Mouse (Mus musculus) heart, embryonic 12.5 days (tissue): ENCODE results near the gene Zfp282. TPM values are rescaled to one million over a fixed set of nuclear protein-coding genes. Genes with fewer than 3 reads are reported as not detected.

ENCODE experiments used
- ATAC-seq: fragments of 200-750 bp; cut with Nextera tagmentation; 2 replicates; pipeline ENCODE4 v1.8.0; 2017; ENCODE audit warnings: moderate TSS enrichment, moderate library complexity; ENCODE audit not compliant: insufficient number of reproducible peaks, low FRiP score
- H3K27ac ChIP-seq: fragments of 300-500 bp; sonication (generic); 2 replicates; pipeline ENCODE4 v1.5.1; 2016; ENCODE audit warnings: mild to moderate bottlenecking, moderate library complexity; ENCODE audit not compliant: poor library complexity, severe bottlenecking
- H3K27me3 ChIP-seq: fragments of 300-500 bp; sonication (generic); replicated peaks from 2 replicates; pipeline ENCODE4 v1.6.1; 2016; ENCODE audit warnings: mild to moderate bottlenecking, moderate library complexity
- H3K36me3 ChIP-seq: fragments of 300-500 bp; sonication (generic); 2 replicates; pipeline ENCODE4 v1.6.1; 2016; ENCODE audit warnings: mild to moderate bottlenecking, moderate library complexity
- H3K4me1 ChIP-seq: fragments of 300-500 bp; sonication (generic); replicated peaks from 2 replicates; pipeline ENCODE4 v1.6.1; 2016; ENCODE audit warnings: mild to moderate bottlenecking
- H3K4me2 ChIP-seq: fragments of 300-500 bp; sonication (generic); 2 replicates; pipeline ENCODE4 v1.6.1; 2016; ENCODE audit warnings: mild to moderate bottlenecking, moderate library complexity
- H3K4me3 ChIP-seq: fragments of 300-500 bp; sonication (generic); 2 replicates; pipeline ENCODE4 v1.5.1; 2016; ENCODE audit warnings: mild to moderate bottlenecking
- H3K9ac ChIP-seq: fragments of 300-500 bp; sonication (generic); 2 replicates; pipeline ENCODE4 v1.6.1; 2016; ENCODE audit warnings: mild to moderate bottlenecking, moderate library complexity
- H3K9me3 ChIP-seq: fragments of 300-500 bp; sonication (generic); replicated peaks from 2 replicates; pipeline ENCODE4 v1.6.1; 2016; ENCODE audit warnings: mild to moderate bottlenecking, moderate library complexity
- WGBS: fragments of 180-500 bp; shearing (Covaris S2); methylation state at CpG from one replicate; pipeline ENCODE4 v1.1.7; 2016; 5-methylcytosine and 5-hydroxymethylcytosine counted together
- polyA plus RNA-seq: library from polyadenylated mRNA; unstranded; fragments of >200 nt; fragmentation: Nextera tagmentation; extraction: Ambion mirVana; gene quantifications from 2 replicates; pipeline ENCODE4 v1.2.1, GENCODE M21; 2016

Zfp282 gene
- polyA plus RNA-seq, 1 experiment from 2014 or later, result 10.3 TPM

DNA sequence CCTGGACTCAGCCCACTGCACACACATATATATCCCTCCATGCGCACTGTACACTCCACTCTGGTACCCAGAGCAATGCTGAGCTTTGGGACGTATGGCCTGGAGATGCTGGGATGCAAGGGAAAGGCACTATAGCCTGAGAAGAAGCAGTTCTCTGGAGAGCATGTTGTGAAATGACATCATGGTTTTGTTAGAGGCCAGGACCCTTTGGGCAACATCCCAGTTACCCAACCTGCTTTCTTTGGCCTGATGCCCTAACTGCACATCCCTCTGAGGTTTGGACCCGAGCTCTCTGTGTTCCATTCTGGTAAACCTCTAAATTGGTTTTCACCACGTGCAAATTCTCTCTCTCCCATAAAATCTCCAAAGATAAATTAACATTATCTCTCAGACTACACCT, 26.6 kb downstream of the Zfp282 start:
- H3K4me1 ChIP-seq, result no peaks in the 10 kb centered on the region
- no peak overlapping the region for H3K4me3 ChIP-seq
- H3K27me3 ChIP-seq, result peaks cover 37% of the 10 kb centered on the region
- H3K9ac ChIP-seq, result no peak overlapping the region
- peaks cover 83% of the 10 kb centered on the region for H3K36me3 ChIP-seq
- H3K4me2 ChIP-seq, result no peak overlapping the region
- peaks cover 19% of the 10 kb centered on the region for H3K9me3 ChIP-seq
- ATAC-seq, result no peak
- WGBS, result 79% methylated on average over 4 of the region's 4 CpGs
- no peak overlapping the region for H3K27ac ChIP-seq

DNA sequence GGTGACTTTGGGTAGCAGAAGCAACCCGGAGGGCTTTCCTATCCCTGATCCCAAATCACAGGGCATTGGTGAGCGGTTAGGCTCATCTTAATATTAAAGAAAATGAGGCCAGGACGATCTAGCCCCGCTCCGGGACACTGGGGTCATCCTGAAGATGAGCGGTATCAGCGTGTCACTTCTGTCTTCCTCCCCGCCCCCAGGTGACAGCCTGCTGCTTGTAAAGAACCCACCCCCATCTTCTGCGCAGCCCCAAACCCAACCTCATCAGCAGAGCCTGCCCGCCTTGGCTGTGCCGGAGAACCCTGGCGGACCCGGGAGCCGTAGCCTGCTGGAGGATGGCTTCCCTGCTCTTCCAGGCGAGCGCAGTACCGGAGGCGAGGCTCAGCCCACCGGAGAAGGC, 27.4 kb downstream of the Zfp282 start:
- peaks cover 37% of the 10 kb centered on the region for H3K27me3 ChIP-seq
- H3K9me3 ChIP-seq, result peaks cover 19% of the 10 kb centered on the region
- 35% methylated on average over 19 of the region's 19 CpGs for WGBS
- peak overlapping the region; percentile 44 for H3K4me2 ChIP-seq
- peak overlapping the region; percentile 26 for H3K4me3 ChIP-seq
- H3K36me3 ChIP-seq, result peaks cover 77% of the 10 kb centered on the region
- H3K9ac ChIP-seq, result no peak overlapping the region
- no peaks in the 10 kb centered on the region for H3K4me1 ChIP-seq
- no peak for ATAC-seq
- no peak overlapping the region for H3K27ac ChIP-seq

DNA sequence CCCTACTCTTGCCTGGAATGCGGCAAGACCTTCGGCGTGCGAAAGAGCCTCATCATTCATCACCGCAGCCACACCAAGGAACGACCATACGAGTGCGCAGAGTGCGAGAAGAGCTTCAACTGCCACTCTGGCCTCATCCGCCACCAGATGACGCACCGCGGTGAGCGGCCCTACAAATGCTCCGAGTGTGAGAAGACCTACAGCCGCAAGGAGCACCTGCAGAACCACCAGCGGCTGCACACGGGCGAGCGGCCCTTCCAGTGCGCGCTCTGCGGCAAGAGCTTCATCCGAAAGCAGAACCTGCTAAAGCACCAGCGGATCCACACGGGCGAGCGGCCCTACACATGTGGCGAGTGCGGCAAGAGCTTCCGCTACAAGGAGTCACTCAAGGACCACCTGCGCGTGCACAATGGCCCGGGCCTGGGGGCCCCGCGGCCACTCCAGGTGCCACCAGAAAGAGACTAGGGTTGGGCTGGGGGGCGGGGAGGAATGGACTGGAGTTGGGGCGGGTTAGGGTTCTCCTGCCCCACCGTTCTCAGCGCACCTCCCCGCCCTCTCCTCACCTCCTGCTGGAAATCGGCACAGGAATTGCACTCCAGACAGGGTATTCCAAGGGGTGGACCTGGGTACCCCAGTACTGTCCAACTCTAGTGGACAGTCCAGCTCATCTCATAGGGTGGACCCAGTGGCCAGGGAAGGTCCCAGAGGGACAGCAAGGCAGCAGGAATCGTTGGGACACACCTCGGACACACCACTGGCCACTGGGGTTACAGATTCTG, 28.1 kb downstream of the Zfp282 start:
- no peak overlapping the region for H3K27ac ChIP-seq
- peak overlapping the region; percentile 26 for H3K4me3 ChIP-seq
- H3K9me3 ChIP-seq, result peaks cover 19% of the 10 kb centered on the region
- H3K9ac ChIP-seq, result no peak overlapping the region
- peaks cover 70% of the 10 kb centered on the region for H3K36me3 ChIP-seq
- no peaks in the 10 kb centered on the region for H3K4me1 ChIP-seq
- peaks cover 37% of the 10 kb centered on the region for H3K27me3 ChIP-seq
- H3K4me2 ChIP-seq, result peak overlapping the region; percentile 44
- ATAC-seq, result no peak
- 63% methylated on average over 44 of the region's 44 CpGs for WGBS

DNA sequence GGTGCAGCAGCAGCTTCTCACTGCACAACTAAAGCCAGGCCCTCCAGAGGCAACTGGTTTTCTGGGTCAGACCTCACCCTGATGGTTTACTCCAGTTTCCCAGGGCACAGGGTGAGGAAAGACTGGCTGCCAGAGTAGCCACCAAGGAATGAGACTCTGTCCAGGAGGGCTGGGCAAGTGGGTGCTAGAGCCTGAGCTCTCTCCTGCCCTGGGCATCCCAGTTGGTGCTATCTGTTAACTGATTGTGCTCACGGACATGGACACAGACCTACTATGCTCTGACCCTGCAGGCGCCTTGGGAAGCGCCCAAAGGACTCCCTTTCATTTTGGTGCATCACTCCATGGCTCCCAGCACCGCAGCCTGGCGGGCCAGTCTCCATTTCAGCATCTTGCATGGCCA, 29.3 kb downstream of the Zfp282 start:
- no peaks in the 10 kb centered on the region for H3K4me1 ChIP-seq
- no peak overlapping the region for H3K4me3 ChIP-seq
- H3K4me2 ChIP-seq, result no peak overlapping the region
- peaks cover 19% of the 10 kb centered on the region for H3K9me3 ChIP-seq
- peaks cover 37% of the 10 kb centered on the region for H3K27me3 ChIP-seq
- 90% methylated on average over 5 of the region's 5 CpGs for WGBS
- peak; percentile 36; the same call in 1 of the 2 replicates for ATAC-seq
- H3K27ac ChIP-seq, result no peak overlapping the region
- peaks cover 59% of the 10 kb centered on the region for H3K36me3 ChIP-seq
- H3K9ac ChIP-seq, result no peak overlapping the region

DNA sequence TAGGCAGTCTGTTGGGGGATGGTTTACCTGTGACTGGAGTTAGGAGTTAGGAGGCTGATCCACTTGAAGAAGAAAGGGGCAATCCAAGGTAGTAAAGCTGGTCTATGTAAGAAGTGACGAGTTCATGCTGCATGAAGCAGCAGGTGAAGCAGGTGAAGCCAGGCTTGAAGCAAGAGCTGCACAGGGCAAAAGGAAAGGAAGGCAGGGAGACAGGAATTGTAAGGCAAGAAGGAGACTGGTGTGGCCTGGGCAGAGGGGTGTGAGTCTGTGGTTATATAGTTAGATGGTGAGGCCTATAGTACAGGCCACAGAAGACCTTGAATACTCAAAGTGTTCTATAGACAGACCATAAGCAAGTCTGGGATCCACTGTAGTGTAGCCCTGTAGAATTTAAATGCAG, 32.0 kb downstream of the Zfp282 start:
- H3K9me3 ChIP-seq, result peaks cover 16% of the 10 kb centered on the region
- no peak overlapping the region for H3K27ac ChIP-seq
- WGBS, result 87% methylated on average over 1 of the region's 1 CpGs
- no peak for ATAC-seq
- H3K4me3 ChIP-seq, result no peak overlapping the region
- H3K36me3 ChIP-seq, result peaks cover 36% of the 10 kb centered on the region
- no peak overlapping the region for H3K4me2 ChIP-seq
- peaks cover 20% of the 10 kb centered on the region for H3K27me3 ChIP-seq
- H3K9ac ChIP-seq, result no peak overlapping the region
- no peaks in the 10 kb centered on the region for H3K4me1 ChIP-seq

DNA sequence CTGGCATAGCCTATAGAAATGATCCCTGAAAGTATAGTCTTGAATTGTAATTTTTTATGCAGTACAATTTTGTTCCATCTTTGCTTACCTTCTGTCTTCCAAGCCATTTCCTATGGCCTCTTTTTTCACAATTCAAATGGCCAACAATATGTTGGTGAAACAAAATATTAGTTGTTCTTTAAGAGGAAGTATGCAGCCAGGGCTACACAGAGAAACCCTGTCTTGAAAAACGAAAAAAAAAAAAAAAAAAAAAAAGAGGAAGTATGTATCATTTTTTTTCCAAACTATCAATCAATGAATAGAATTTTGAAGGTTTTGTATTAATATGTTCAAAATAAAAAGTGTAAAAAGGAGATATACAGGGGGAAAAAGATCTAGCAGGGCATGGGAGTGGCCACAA, 34.6 kb downstream of the Zfp282 start:
- H3K36me3 ChIP-seq, result peaks cover 9% of the 10 kb centered on the region
- H3K27ac ChIP-seq, result no peak overlapping the region
- no peak overlapping the region for H3K4me2 ChIP-seq
- no peak overlapping the region for H3K4me3 ChIP-seq
- no peaks in the 10 kb centered on the region; the same call in 1 of the 2 replicates for H3K27me3 ChIP-seq
- 43% methylated on average over 1 of the region's 1 CpGs for WGBS
- H3K9ac ChIP-seq, result no peak overlapping the region
- ATAC-seq, result no peak
- no peaks in the 10 kb centered on the region for H3K4me1 ChIP-seq
- no peaks in the 10 kb centered on the region for H3K9me3 ChIP-seq

DNA sequence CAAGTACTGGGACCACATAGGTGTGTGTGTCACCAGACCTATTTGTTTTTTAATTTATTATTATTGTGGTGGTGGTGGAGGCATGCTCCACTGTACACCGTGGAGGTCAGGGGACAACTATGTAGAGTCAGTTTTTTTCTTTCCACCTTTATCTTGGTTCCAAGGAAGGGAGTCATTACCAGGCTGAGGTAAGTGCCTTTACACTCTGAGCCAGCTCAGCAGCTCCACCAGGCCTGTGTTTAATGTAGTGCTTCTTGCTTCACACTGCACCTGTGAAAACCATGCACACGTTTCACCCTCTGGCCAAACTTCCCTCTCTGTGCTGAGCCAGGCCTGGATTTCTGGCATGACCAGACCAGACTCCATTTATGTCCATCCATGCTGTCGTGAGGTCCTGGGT, 36.0 kb downstream of the Zfp282 start:
- no peak overlapping the region for H3K4me2 ChIP-seq
- no peak for ATAC-seq

DNA sequence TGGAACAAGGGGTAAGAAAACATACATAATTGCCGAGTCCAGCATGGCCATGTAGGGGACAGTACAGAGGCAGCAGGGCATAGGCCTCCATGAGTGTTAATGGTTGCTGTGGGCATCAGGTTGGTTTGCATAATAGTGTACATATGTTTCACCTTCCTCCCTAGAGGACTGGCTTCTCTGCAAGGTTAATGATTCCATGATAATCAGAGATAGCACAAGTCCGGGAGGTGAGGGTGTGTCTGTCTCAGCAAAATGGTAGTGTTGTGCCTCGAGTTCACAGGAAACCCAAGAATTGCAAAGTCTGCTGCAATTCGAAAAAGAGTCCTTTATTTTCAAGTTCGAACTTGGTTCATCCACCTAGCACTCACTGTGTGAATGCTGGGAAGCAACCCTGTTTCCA, 40.0 kb downstream of the Zfp282 start:
- ATAC-seq, result no peak
- H3K27me3 ChIP-seq, result no peaks in the 10 kb centered on the region

More for the DNA sequence above, 36.0 kb downstream of the Zfp282 start:
- Histone ChIP-seq H3K27me3 (no peaks in the 10 kb centered on the region), H3K9ac (no peak overlapping the region), H3K4me3 (no peak overlapping the region), H3K4me1 (no peaks in the 10 kb centered on the region), H3K9me3 (no peaks in the 10 kb centered on the region), H3K36me3 (0 out of 2 replicates have a peak, but pooled peaks cover under 1% of the 10 kb centered on the region), H3K27ac (no peak overlapping the region)
- 54% methylated on average over 3 of the region's 3 CpGs for WGBS

DNA sequence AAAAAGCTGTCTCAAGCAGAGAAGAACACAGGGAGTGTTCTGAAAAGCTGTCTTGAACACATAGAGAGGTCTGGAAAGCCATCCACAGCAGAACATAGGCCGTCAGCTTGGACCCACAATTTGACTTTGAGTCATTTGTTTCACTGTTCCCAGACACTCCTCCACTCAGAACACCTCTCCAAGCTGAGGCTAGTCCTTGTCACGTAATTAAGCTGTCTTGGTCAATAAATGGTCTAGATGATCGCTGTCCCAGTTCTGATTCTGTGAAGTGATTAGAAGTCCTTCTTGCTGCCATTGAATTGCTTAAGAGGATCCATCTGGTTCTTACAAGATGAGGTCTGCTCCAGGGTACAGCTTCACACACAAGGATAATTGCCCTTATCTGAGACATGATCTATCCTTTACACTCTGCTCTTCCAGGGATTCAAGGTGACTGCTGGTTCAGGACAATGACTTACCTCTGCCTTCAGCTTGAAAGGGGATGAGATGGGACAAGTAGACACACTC, 41.8 kb downstream of the Zfp282 start:
- Histone ChIP-seq H3K27ac (no peak overlapping the region), H3K4me2 (no peak overlapping the region), H3K27me3 (no peaks in the 10 kb centered on the region), H3K9ac (no peak overlapping the region), H3K4me3 (no peak overlapping the region), H3K36me3 (no peaks in the 10 kb centered on the region), H3K9me3 (no peaks in the 10 kb centered on the region), H3K4me1 (peaks cover 10% of the 10 kb centered on the region)
- no peak for ATAC-seq
- WGBS, result 74% methylated on average over 3 of the region's 3 CpGs

More for the DNA sequence above, 40.0 kb downstream of the Zfp282 start:
- WGBS, result 64% methylated on average over 5 of the region's 5 CpGs
- no peak overlapping the region for H3K4me3 ChIP-seq
- peaks cover 9% of the 10 kb centered on the region for H3K4me1 ChIP-seq
- no peak overlapping the region for H3K4me2 ChIP-seq
- H3K9me3 ChIP-seq, result no peaks in the 10 kb centered on the region
- no peaks in the 10 kb centered on the region for H3K36me3 ChIP-seq
- H3K27ac ChIP-seq, result no peak overlapping the region
- no peak overlapping the region for H3K9ac ChIP-seq

DNA sequence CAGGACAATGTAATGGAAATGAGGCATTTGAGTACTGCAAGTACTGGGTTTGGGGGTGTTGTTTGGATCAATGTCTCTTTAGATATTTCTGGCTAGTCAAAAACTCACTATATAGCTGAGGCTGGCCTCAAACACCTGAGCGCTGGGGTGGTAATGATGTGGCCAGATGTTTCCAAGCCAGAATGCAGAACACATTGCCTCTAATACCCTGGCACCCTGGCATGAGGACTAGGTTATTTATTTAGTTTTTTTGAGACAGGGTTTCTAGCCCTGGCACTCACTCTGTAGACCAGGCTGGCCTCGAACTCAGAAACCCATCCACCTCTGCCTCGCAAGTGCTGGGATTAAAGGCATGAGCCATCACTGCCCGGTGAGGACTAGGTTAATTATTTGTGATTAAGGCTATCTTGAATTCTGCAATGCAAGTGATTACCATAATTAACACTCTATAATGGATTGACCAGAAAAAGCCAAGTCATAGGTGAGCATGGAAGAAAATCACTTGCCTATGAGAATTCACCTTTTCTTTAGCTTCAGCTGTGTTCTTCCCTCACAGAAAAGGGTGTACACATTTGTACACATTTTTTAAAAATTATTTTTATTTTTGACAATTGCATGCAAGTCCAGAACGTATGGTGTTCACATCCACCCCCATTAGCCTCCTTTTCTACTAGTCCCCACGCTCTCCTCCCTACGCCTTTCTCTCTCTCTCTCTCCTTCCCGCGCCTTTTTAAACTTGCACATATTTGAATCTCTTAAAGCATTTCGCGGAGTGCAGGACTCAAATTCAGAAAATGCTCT, 42.8 kb downstream of the Zfp282 start:
- peak overlapping the region; percentile 90 for H3K4me2 ChIP-seq
- no peaks in the 10 kb centered on the region for H3K27me3 ChIP-seq
- 27% methylated on average over 11 of the region's 11 CpGs for WGBS
- H3K9me3 ChIP-seq, result no peaks in the 10 kb centered on the region
- ATAC-seq, result peak; percentile 3; the same call in 1 of the 2 replicates
- H3K36me3 ChIP-seq, result no peaks in the 10 kb centered on the region
- peak overlapping the region; percentile 89 for H3K9ac ChIP-seq
- H3K27ac ChIP-seq, result peak overlapping the region; percentile 97; the same call in 1 of the 2 replicates
- H3K4me3 ChIP-seq, result peak overlapping the region; percentile 92
- peaks cover 10% of the 10 kb centered on the region for H3K4me1 ChIP-seq
